Mouse (Mus musculus): Measurements from ENCODE around the gene Fut8. TPM values are rescaled to one million over a fixed set of nuclear protein-coding genes. Genes with fewer than 3 reads are reported as not detected.

Fut8 gene
- polyA plus RNA-seq, 1 experiment from 2014 or later = 28.0 TPM

DNA sequence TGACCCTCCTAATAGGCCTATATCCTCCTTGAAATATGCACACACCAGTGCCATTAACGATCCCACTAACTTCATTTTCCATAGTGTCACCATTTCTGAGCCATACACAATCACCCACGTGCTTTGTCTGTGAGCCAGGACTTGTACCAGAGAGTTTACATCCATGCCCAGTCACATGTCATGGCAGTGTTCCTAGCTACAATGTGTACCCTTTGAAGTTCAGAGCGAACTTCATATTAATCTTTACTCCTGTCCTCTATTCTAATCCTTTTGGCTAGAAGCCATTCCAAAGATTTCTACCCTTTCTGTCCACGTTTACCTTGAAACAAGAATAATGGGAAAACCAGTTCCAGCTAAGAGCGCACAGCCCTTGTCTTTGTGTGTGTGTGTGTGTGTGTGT is 31.1 kb upstream of the Fut8 start:
- Histone ChIP-seq H3K9ac (no peak overlapping the region), H3K4me1 (no peaks in the 10 kb centered on the region), H3K4me2 (replicated peaks) (no peak overlapping the region), H3K27me3 (no peaks in the 10 kb centered on the region), H3K9me3 (no peaks in the 10 kb centered on the region), H3K4me3 (no peak overlapping the region), H3K36me3 (no peaks in the 10 kb centered on the region), H3K27ac (no peak overlapping the region)
- 80% methylated on average over 5 of the region's 5 CpGs for WGBS
- no peak for ATAC-seq (ENCODE audit: low FRiP score, low read depth)

DNA sequence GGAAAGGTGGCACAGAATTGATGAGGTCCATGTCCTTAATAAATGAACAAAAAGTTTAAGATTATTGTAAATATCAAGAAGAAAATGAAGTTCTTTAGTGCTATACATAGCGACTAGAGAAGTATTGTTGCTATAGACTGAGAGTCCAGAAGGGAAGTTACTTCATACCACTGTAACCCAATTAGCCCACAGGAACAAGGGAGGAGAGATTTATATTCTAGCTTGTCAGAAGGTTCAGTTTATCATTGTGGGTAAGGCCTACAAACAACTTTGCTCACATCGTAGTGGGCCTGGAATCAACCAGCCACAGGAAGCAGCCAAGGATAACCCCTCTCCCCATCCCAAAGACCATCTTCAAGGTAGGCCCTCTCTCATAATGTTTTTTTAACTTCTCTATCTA is 29.9 kb upstream of the Fut8 start:
- Histone ChIP-seq H3K4me1 (no peaks in the 10 kb centered on the region), H3K9ac (no peak overlapping the region), H3K4me3 (no peak overlapping the region), H3K9me3 (no peaks in the 10 kb centered on the region), H3K4me2 (replicated peaks) (no peak overlapping the region), H3K27ac (no peak overlapping the region), H3K27me3 (no peaks in the 10 kb centered on the region), H3K36me3 (no peaks in the 10 kb centered on the region)
- 94% methylated on average over 2 of the region's 2 CpGs for WGBS
- no peak for ATAC-seq (ENCODE audit: low FRiP score, low read depth)

GRCm38 (mm10) chr12:77208576-77209180 is 29.2 kb upstream of the Fut8 start:
- Histone ChIP-seq H3K9ac (no peak overlapping the region), H3K27ac (no peak overlapping the region), H3K4me1 (no peaks in the 10 kb centered on the region), H3K9me3 (no peaks in the 10 kb centered on the region), H3K27me3 (no peaks in the 10 kb centered on the region), H3K4me2 (replicated peaks) (no peak overlapping the region), H3K4me3 (no peak overlapping the region), H3K36me3 (no peaks in the 10 kb centered on the region)
- WGBS = 70% methylated on average over 5 of the region's 5 CpGs
- no peak for ATAC-seq (ENCODE audit: low FRiP score, low read depth)

GRCm38 (mm10) chr12:77211695-77212208 is 26.2 kb upstream of the Fut8 start:
- Histone ChIP-seq H3K9me3 (no peaks in the 10 kb centered on the region), H3K27me3 (no peaks in the 10 kb centered on the region), H3K4me1 (no peaks in the 10 kb centered on the region), H3K9ac (no peak overlapping the region), H3K4me2 (replicated peaks) (no peak overlapping the region), H3K36me3 (no peaks in the 10 kb centered on the region), H3K4me3 (no peak overlapping the region), H3K27ac (no peak overlapping the region)
- ATAC-seq (ENCODE audit: low FRiP score, low read depth) = no peak
- 81% methylated on average over 7 of the region's 7 CpGs for WGBS

- Histone ChIP-seq H3K9me3 (no peaks in the 10 kb centered on the region), H3K4me2 (replicated peaks) (no peak overlapping the region), H3K4me3 (no peak overlapping the region), H3K27ac (no peak overlapping the region), H3K9ac (no peak overlapping the region), H3K27me3 (no peaks in the 10 kb centered on the region), H3K36me3 (no peaks in the 10 kb centered on the region), H3K4me1 (peaks cover 3% of the 10 kb centered on the region; the same call in 1 of the 2 replicates)
- no peak for ATAC-seq (ENCODE audit: low FRiP score, low read depth)
- WGBS = 70% methylated on average over 6 of the region's 6 CpGs
Measured at GRCm38 (mm10) chr12:77213896-77214564, 23.9 kb upstream of the Fut8 start.

DNA sequence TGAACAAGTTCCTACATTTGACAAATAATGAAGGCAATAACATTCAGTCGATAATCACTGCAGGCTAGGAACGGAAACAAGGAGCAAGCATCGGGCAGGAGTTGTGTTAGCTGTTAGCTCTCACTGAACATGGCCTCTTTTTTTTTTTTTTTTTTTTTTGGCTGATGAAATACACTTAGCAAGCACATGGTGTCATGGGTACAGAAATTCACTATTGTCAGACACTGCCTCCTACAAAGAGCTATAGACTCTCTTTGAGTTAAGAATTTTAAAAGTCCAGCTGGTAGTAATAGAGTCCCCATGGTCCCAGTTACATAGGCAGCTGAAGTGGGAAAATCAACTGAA is 23.4 kb upstream of the Fut8 start:
- no peak overlapping the region for H3K4me3 ChIP-seq
- no peak overlapping the region for H3K9ac ChIP-seq
- 74% methylated on average over 3 of the region's 3 CpGs for WGBS
- H3K27ac ChIP-seq = no peak overlapping the region
- H3K4me1 ChIP-seq = peaks cover 3% of the 10 kb centered on the region; the same call in 1 of the 2 replicates
- H3K4me2 ChIP-seq (replicated peaks) = no peak overlapping the region
- no peaks in the 10 kb centered on the region for H3K9me3 ChIP-seq
- no peaks in the 10 kb centered on the region for H3K36me3 ChIP-seq
- no peaks in the 10 kb centered on the region for H3K27me3 ChIP-seq
- ATAC-seq (ENCODE audit: low FRiP score, low read depth) = no peak

- ATAC-seq (ENCODE audit: low FRiP score, low read depth) = no peak
- H3K27ac ChIP-seq = no peak overlapping the region
- peaks cover 3% of the 10 kb centered on the region; the same call in 1 of the 2 replicates for H3K4me1 ChIP-seq
- H3K9me3 ChIP-seq = no peaks in the 10 kb centered on the region
- H3K4me3 ChIP-seq = no peak overlapping the region
- H3K9ac ChIP-seq = no peak overlapping the region
- H3K4me2 ChIP-seq (replicated peaks) = no peak overlapping the region
- 77% methylated on average over 11 of the region's 11 CpGs for WGBS
- no peaks in the 10 kb centered on the region for H3K36me3 ChIP-seq
- H3K27me3 ChIP-seq = no peaks in the 10 kb centered on the region
Measured at GRCm38 (mm10) chr12:77216511-77217192, 21.3 kb upstream of the Fut8 start.

DNA sequence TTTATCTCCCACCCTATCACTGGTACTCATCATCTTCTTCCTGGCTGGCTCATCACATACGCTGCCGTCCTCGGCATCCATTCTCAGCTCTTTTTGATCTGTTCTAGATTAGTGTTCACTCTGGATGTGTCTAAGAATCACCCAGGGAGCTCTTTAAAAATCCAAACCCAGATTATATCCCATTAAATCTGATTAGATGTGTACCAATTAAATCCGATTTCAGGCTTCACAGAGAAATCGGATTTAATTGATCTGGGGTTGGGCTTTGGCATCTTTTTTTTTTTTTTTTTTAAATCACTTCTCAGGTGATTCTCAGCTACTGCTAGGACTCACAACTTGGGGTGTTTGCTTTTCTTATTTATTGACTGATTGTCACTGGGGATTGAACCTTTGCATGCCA is 17.3 kb upstream of the Fut8 start:
- H3K9me3 ChIP-seq = no peaks in the 10 kb centered on the region
- no peaks in the 10 kb centered on the region for H3K27me3 ChIP-seq
- ATAC-seq (ENCODE audit: low FRiP score, low read depth) = no peak
- H3K4me3 ChIP-seq = no peak overlapping the region
- no peak overlapping the region for H3K4me2 ChIP-seq (replicated peaks)
- peaks cover 3% of the 10 kb centered on the region; the same call in 1 of the 2 replicates for H3K4me1 ChIP-seq
- no peak overlapping the region for H3K27ac ChIP-seq
- WGBS = 74% methylated on average over 5 of the region's 5 CpGs
- H3K36me3 ChIP-seq = no peaks in the 10 kb centered on the region
- H3K9ac ChIP-seq = no peak overlapping the region

DNA sequence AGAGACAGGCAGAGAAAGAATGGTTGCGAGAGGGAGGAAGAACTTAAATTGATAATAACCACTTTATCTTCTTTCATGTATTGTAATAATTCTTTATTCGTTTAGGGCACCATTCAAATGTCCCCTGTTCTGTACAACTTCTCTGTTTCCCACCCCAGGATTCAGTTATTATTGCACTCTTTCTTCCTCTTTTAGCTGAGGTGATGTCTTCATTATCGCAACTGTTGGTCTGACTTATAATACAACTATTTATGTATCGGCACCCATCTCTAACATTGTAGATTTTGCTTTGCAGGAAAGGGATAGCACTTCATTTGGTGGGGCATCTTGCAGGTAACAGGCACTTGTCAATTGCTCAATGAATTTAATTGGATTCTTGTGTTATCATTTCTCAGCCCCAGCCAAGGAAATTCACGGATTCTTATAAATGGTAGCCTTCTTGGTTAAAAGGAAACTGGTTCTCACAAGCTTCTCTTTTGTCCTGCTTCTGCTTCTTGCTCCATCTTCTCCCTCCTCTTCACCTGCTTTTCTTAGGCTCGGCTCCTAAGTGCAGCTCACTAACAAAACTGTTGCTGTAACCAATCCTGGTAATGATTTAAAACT is 15.6 kb upstream of the Fut8 start:
- ATAC-seq (ENCODE audit: low FRiP score, low read depth) = no peak
- H3K9ac ChIP-seq = no peak overlapping the region
- H3K9me3 ChIP-seq = no peaks in the 10 kb centered on the region
- peaks cover 3% of the 10 kb centered on the region; the same call in 1 of the 2 replicates for H3K4me1 ChIP-seq
- no peak overlapping the region for H3K4me2 ChIP-seq (replicated peaks)
- H3K27ac ChIP-seq = no peak overlapping the region
- no peak overlapping the region for H3K4me3 ChIP-seq
- no peaks in the 10 kb centered on the region for H3K27me3 ChIP-seq
- no peaks in the 10 kb centered on the region for H3K36me3 ChIP-seq
- 79% methylated on average over 6 of the region's 6 CpGs for WGBS

DNA sequence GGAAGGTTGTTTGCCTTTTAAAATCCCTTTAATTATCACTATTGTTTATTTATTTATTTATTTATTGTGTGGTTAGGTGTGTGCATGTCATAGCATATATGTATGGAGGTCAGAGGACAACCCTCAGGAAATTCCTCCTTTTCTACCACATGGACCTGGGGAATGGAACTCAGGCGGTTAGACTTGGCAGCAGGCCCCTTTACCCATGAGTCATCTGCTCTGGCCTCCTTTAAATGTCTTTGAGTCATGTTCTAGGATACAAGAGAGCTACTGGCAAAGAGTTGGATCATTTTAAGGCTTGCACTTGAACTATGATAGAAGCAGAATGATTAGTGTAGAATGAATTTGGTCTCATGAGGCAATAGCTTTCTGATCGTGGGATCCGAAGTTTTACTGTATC is 14.3 kb upstream of the Fut8 start:
- Histone ChIP-seq H3K4me2 (replicated peaks) (no peak overlapping the region), H3K4me1 (peaks cover 2% of the 10 kb centered on the region; the same call in 1 of the 2 replicates), H3K27me3 (no peaks in the 10 kb centered on the region), H3K9me3 (no peaks in the 10 kb centered on the region), H3K9ac (no peak overlapping the region), H3K27ac (no peak overlapping the region), H3K4me3 (no peak overlapping the region), H3K36me3 (no peaks in the 10 kb centered on the region)
- 88% methylated on average over 3 of the region's 3 CpGs for WGBS
- ATAC-seq (ENCODE audit: low FRiP score, low read depth) = no peak

DNA sequence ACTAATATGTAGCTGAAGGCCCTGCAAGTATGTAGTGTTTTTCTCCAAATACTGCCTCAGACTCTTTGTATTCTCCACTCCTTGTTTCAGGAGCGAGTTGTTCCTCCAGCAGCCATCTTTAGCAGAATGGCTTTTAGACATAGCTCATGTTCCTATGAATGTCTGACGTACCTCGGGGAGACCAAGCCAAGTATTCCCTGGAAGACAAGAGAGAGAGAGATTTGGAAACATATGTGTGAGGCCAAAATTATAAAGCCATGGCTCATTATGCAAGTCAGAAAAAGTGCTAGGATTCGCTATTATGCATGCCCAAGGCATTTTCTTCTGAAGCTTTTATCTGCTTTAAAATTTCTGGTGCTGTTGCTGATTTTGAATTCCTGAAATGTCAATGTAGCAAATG is 13.8 kb upstream of the Fut8 start:
- H3K4me1 ChIP-seq = no peaks in the 10 kb centered on the region
- WGBS = 87% methylated on average over 4 of the region's 4 CpGs

GRCm38 (mm10) chr12:77224891-77225290 is 13.0 kb upstream of the Fut8 start:
- H3K4me3 ChIP-seq = no peak overlapping the region
- no peaks in the 10 kb centered on the region for H3K9me3 ChIP-seq
- WGBS = 75% methylated on average over 4 of the region's 4 CpGs
- no peaks in the 10 kb centered on the region for H3K4me1 ChIP-seq
- H3K36me3 ChIP-seq = no peaks in the 10 kb centered on the region
- H3K4me2 ChIP-seq (replicated peaks) = no peak overlapping the region
- no peaks in the 10 kb centered on the region for H3K27me3 ChIP-seq
- H3K27ac ChIP-seq = no peak overlapping the region
- no peak for ATAC-seq (ENCODE audit: low FRiP score, low read depth)
- H3K9ac ChIP-seq = no peak overlapping the region

More for the DNA sequence above, 13.8 kb upstream of the Fut8 start:
- no peaks in the 10 kb centered on the region for H3K36me3 ChIP-seq
- no peak overlapping the region for H3K4me3 ChIP-seq
- ATAC-seq (ENCODE audit: low FRiP score, low read depth) = no peak
- H3K27ac ChIP-seq = no peak overlapping the region
- no peaks in the 10 kb centered on the region for H3K27me3 ChIP-seq
- no peak overlapping the region for H3K4me2 ChIP-seq (replicated peaks)
- H3K9ac ChIP-seq = no peak overlapping the region
- H3K9me3 ChIP-seq = no peaks in the 10 kb centered on the region
